Mouse (Mus musculus) left cerebral cortex, adult 11 months (tissue): Measurements from ENCODE around the gene Polr3e.

Source experiments
- DNase-seq: peaks from one replicate; pipeline ENCODE4 v3.0.0; 2022; ENCODE audit warnings: low spot score

Gene Polr3e

DNA sequence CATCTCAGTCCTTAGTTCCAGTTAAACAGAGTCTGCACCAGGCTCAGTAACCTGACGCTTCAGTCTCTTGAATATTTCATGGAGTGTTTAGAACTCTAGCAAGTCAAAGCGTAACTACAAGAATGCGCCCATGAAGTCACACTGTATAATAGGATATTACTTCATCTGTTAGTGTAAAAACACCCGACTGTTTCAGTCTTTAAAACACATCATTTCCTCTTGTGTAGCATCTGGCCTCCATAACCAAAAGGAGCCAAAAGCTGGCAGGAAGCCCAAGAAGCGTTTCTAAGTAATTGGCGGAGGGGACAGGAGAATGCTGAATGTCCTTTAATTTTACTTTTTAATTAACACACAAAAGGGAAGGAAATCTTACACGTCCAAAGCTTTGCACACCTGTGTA lies 59.5 kb downstream of the Polr3e start:
- no peak for DNase-seq

DNA sequence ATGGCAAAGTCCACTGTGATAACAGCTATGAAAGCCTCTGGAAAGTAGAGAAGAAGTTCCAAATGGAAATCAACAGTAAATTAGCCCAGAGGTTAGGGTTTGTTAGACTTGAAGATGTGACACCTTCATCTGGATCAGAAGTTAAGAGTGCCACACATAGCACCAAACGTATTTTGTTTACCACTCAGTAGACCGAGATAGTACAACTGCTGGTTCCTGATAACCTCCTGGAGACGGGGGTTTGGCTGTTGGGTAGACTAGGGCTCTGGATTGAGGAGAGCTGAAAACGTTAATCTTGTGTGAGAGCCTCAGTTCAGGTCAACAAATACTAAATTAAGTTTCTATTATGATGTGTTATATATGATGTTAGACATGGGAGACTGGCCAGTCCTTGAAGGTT lies 62.5 kb downstream of the Polr3e start:
- no peak for DNase-seq

DNA sequence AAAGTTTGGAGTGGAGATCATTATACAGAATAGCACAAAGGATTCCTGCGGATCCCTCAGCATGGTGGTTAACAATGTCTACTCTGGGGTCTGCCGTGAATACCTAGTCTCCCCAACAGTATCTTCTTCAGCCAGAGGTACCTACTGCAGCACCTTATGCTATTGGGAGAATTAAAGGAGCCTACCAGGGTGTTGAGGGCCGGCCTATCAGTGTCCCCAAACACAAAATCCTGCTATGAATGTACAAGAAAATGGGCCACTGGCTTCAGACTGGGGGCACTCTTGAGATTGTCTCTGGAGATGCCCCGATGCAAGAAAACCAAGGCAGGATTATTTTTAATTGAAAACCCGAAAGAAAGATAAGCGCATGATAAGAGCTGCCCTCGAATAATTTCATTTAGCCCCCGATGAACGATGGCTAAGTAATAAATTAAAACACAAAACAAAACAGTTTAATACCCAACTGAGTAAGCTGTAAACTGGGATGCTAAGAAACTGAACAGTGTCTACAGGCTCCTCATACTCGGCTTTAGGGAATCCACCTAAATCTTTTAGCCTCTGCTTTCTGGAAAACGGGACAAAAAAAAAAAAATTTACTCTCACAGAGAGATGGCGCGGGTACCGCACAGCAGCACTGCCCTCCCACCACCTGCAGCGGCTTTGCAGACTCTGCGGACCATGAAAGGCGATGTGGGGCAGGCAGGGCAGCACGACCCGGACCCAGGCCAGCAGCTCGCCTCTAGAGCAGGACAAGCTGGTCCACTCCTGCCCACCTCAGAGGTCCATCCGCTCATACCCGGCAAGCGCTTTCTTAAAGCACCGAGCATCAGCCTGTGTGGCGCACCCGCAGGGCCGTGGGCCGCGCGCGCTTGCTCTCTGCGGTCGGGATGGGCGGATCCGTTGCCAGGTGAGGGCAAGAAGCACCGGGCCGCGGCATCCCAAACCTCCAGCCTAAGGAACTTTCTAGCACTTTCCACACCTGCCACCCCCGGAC lies 63.7 kb downstream of the Polr3e start:
- peak; percentile 15 for DNase-seq

DNA sequence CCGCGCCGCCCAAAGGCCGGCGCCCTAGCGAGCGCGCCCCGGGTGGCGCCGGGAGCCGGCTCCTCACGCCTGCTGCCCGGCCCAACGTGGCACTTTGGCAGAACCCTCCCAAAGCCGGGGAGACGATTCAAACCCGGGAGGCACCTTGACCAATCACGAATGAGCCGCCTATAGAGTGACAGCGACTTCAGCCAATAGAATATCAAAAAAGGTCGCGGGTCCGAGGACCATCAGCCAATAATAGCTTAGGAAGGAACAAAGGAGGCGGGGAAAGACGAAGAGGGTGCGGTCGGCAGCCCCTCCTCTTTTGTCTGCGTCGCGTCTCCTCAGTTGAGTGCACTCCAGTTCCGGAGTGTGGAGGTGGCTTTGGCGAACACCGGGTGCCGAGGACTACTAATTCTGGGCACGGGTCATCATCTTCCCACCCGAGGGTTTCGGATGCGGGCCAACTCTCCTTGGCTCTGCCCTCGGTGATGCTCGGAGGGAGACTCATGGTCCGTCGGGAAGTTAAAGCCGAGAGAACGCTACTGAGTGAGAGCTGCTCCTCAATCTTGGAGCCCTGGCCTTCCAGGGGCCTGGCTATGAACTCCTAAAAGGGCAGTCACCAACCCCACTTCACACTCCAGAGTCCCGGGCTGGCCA lies 64.8 kb downstream of the Polr3e start, which contains the start of the genes Cdr2 and Mfsd13b:
Cdr2 (minus strand) TSS at position 113 of the 642 bp plus-strand sequence.
Mfsd13b (plus strand) TSS at position 310 of the 642 bp plus-strand sequence.
- DNase-seq, result peak; percentile 94

DNA sequence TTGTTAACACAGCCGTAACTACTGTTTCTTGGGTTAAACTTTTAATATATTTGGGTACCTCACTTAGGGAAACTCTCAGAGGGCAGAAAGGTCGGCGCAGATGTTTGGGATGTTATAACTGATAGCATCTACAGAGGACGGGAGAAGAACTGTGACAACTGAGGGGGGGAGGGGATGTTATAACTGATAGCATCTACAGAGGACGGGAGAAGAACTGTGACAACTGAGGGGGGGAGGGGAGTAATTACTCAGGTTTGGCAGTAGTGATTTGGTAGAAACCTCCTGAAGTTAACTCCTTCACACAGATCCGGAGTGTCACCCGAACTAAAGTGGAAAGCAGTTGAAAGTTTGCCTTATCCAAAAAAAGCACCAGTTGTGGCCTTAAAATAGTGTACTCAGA lies 65.4 kb downstream of the Polr3e start:
- no peak for DNase-seq

DNA sequence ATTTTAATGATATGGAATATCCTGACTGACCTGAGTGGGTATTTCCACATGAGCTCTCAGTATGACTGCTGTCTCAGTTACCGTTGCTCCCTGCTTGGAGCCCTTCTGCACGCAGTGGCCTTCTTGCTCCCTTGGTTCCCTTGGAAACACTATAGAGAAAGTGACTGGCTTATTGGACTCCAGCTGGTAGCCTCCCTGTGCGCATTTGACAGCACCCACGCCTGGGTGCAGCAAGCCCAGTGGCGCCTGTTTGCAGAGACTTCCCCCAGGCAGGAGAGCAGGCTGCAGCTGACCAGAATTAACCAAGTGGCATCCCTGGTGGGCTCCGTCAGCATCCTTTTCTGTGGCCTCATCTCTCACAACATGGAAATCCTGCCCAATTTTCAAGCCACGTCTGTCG lies 73.6 kb downstream of the Polr3e start:
- no peak for DNase-seq
